Mouse (Mus musculus) liver, postnatal 0 days (tissue): ENCODE results near the gene Tmem53. TPM values are rescaled to one million over a fixed set of nuclear protein-coding genes. Genes with fewer than 3 reads are reported as not detected.

Source experiments
- ATAC-seq: fragments of 200-750 bp; cut with Nextera tagmentation; 2 replicates; pipeline ENCODE4 v1.8.0; 2017; ENCODE audit warnings: mild to moderate bottlenecking, moderate library complexity
- DNase-seq: peaks from one replicate; pipeline ENCODE4 v3.0.0-alpha.2; 2016
- H3K27ac ChIP-seq: fragments of 300-500 bp; sonication (generic); 2 replicates; pipeline ENCODE4 v1.5.1; 2014; ENCODE audit warnings: antibody characterized with exemption, moderate library complexity, mild to moderate bottlenecking, low read depth
- H3K27me3 ChIP-seq: fragments of 300-500 bp; sonication (generic); 2 replicates; pipeline ENCODE4 v1.6.1; 2014; ENCODE audit warnings: low read length, control low read depth, mixed read lengths; ENCODE audit not compliant: insufficient read depth
- H3K36me3 ChIP-seq: fragments of 300-500 bp; sonication (generic); replicated peaks from 2 replicates; pipeline ENCODE4 v1.6.1; 2014; ENCODE audit warnings: mild to moderate bottlenecking, control low read depth, low read length, moderate library complexity, mixed read lengths; ENCODE audit not compliant: insufficient read depth
- H3K4me1 ChIP-seq: fragments of 300-500 bp; sonication (generic); 2 replicates; pipeline ENCODE4 v1.6.1; 2014; ENCODE audit warnings: antibody characterized with exemption, mild to moderate bottlenecking, control low read depth; ENCODE audit not compliant: insufficient read depth
- H3K4me2 ChIP-seq: fragments of 300-500 bp; sonication (generic); 2 replicates; pipeline ENCODE4 v1.6.1; 2014; ENCODE audit warnings: low read depth, mild to moderate bottlenecking, low read length, moderate library complexity, mixed read lengths
- H3K4me3 ChIP-seq: fragments of 300-500 bp; sonication (generic); 2 replicates; pipeline ENCODE4 v1.5.1; 2014; ENCODE audit warnings: low read depth, low read length
- H3K9ac ChIP-seq: fragments of 300-500 bp; sonication (generic); replicated peaks from 2 replicates; pipeline ENCODE4 v1.6.1; 2014; ENCODE audit warnings: mild to moderate bottlenecking, moderate library complexity
- H3K9me3 ChIP-seq: fragments of 300-500 bp; sonication (generic); 2 replicates; pipeline ENCODE4 v1.6.1; 2016; ENCODE audit warnings: mild to moderate bottlenecking, control low read depth, low read length, mixed read lengths
- CTCF ChIP-seq: sonication (generic); IDR thresholded peaks from 2 replicates; pipeline ENCODE4 v1.5.1; 2016; ENCODE audit warnings: antibody characterized with exemption, low read depth
- EP300 ChIP-seq: IDR thresholded peaks from 2 replicates; pipeline ENCODE4 v1.6.1; 2016; ENCODE audit warnings: antibody characterized with exemption, low read depth, mild to moderate bottlenecking
- WGBS: fragments of 180-500 bp; shearing (Covaris S2); extraction: QIAGEN DNeasy Blood & Tissue Kit; methylation state at CpG from one replicate; pipeline ENCODE4 v1.1.7; 2014; ENCODE audit not compliant: insufficient replicate concordance; 5-methylcytosine and 5-hydroxymethylcytosine counted together
- polyA plus RNA-seq: library from polyadenylated mRNA; unstranded; fragments of >200 nt; fragmentation: Nextera tagmentation; extraction: Ambion mirVana; gene quantifications from 2 replicates; pipeline ENCODE4 v1.2.1, GENCODE M21; 2015

Gene Tmem53
- polyA plus RNA-seq, 1 experiment from 2014 or later: 48.6 TPM

- Histone ChIP-seq H3K27ac (peak overlapping the region; percentile 84), H3K9ac (peak overlapping the region; percentile 57; the same call in 1 of the 2 replicates)
Observed at GRCm38 (mm10) chr4:117313085-117313424, 61.3 kb downstream of the Tmem53 start.

GRCm38 (mm10) chr4:117314849-117315500 is 63.2 kb downstream of the Tmem53 start:
- no peak for DNase-seq

More at GRCm38 (mm10) chr4:117313085-117313424, 61.3 kb downstream of the Tmem53 start:
- 16% methylated on average over 4 of the region's 4 CpGs for WGBS
- DNase-seq (peak; percentile 64), ATAC-seq (peak; percentile 38)
- TF ChIP-seq EP300: no peak
- peak; percentile 76 for TF ChIP-seq CTCF
- Histone ChIP-seq H3K4me2 (peak overlapping the region; percentile 66), H3K4me1 (peaks cover 14% of the 10 kb centered on the region), H3K4me3 (peak overlapping the region; percentile 32), H3K27me3 (peaks cover 44% of the 10 kb centered on the region), H3K36me3 (no peaks in the 10 kb centered on the region), H3K9me3 (no peaks in the 10 kb centered on the region; the same call in 1 of the 2 replicates)

GRCm38 (mm10) chr4:117316800-117317199 is 65.0 kb downstream of the Tmem53 start:
- H3K27me3 ChIP-seq: peaks cover 57% of the 10 kb centered on the region
- 60% methylated on average over 6 of the region's 6 CpGs for WGBS
- ATAC-seq: no peak

More at GRCm38 (mm10) chr4:117314849-117315500, 63.2 kb downstream of the Tmem53 start:
- Histone ChIP-seq H3K36me3 (no peaks in the 10 kb centered on the region), H3K27me3 (peaks cover 54% of the 10 kb centered on the region), H3K27ac (no peak overlapping the region), H3K4me1 (peaks cover 14% of the 10 kb centered on the region), H3K4me3 (no peak overlapping the region), H3K9me3 (no peaks in the 10 kb centered on the region), H3K4me2 (no peak overlapping the region), H3K9ac (no peak overlapping the region)
- ATAC-seq: no peak
- TF ChIP-seq CTCF: no peak
- no peak for TF ChIP-seq EP300
- WGBS: 82% methylated on average over 16 of the region's 16 CpGs

GRCm38 (mm10) chr4:117317701-117318190 is 66.0 kb downstream of the Tmem53 start:
- ATAC-seq: no peak
- H3K27me3 ChIP-seq: peaks cover 58% of the 10 kb centered on the region

More at GRCm38 (mm10) chr4:117316800-117317199, 65.0 kb downstream of the Tmem53 start:
- H3K27ac ChIP-seq: no peak overlapping the region
- no peaks in the 10 kb centered on the region for H3K9me3 ChIP-seq
- TF ChIP-seq EP300 (no peak), CTCF (no peak)
- H3K4me3 ChIP-seq: no peak overlapping the region
- H3K4me2 ChIP-seq: no peak overlapping the region
- no peak for DNase-seq
- H3K4me1 ChIP-seq: peaks cover 11% of the 10 kb centered on the region
- no peak overlapping the region for H3K9ac ChIP-seq
- no peaks in the 10 kb centered on the region for H3K36me3 ChIP-seq

More at GRCm38 (mm10) chr4:117317701-117318190, 66.0 kb downstream of the Tmem53 start:
- H3K4me1 ChIP-seq: peaks cover 4% of the 10 kb centered on the region; the same call in 1 of the 2 replicates
- no peak for TF ChIP-seq EP300
- TF ChIP-seq CTCF: no peak
- no peak for DNase-seq
- no peaks in the 10 kb centered on the region for H3K9me3 ChIP-seq
- no peaks in the 10 kb centered on the region for H3K36me3 ChIP-seq
- H3K27ac ChIP-seq: no peak overlapping the region
- no peak overlapping the region for H3K9ac ChIP-seq
- H3K4me3 ChIP-seq: no peak overlapping the region
- no peak overlapping the region for H3K4me2 ChIP-seq
- 51% methylated on average over 18 of the region's 18 CpGs for WGBS

Other genes with a start within 250 kb of the Tmem53 start
- 18.4 and 18.5 TPM in 2 replicates for gene Eif2b3, start 232.5 kb upstream of the Tmem53 start, polyA plus RNA-seq
- gene Ptch2, start 155.9 kb upstream of the Tmem53 start, polyA plus RNA-seq: 0.43 and 0.52 TPM in 2 replicates
- 2.3 and 2.5 TPM in 2 replicates for gene Btbd19, start 126.2 kb upstream of the Tmem53 start, polyA plus RNA-seq
- gene Tctex1d4, start 125.2 kb upstream of the Tmem53 start, polyA plus RNA-seq: 0.33 TPM in 1 of 2 replicates, not detected in the other
- 4.8 TPM in 2 replicates for gene Plk3, start 118.0 kb upstream of the Tmem53 start, polyA plus RNA-seq
- gene Rps8, start 95.7 kb upstream of the Tmem53 start, polyA plus RNA-seq: 543 and 557 TPM in 2 replicates
- 10.7 and 11.8 TPM in 2 replicates for gene Kif2c, start 69.3 kb upstream of the Tmem53 start, polyA plus RNA-seq
- not detected in 2 replicates for gene Armh1, start 174 bp downstream of the Tmem53 start, polyA plus RNA-seq
- gene Rnf220, start 245.1 kb downstream of the Tmem53 start, polyA plus RNA-seq: 17.3 and 18.7 TPM in 2 replicates